Mouse (Mus musculus): ENCODE results near the gene Chid1. TPM values are rescaled to one million over a fixed set of nuclear protein-coding genes. Genes with fewer than 3 reads are reported as not detected.

Gene Chid1
- polyA plus RNA-seq, 1 experiment from 2014 or later: 32.0 TPM

GRCm38 (mm10) chr7:141497600-141497999 lies 42.1 kb downstream of the Chid1 start:
- no peak overlapping the region for H3K4me2 ChIP-seq
- no peak for ATAC-seq
- H3K36me3 ChIP-seq: peaks cover 65% of the 10 kb centered on the region
- peaks cover 9% of the 10 kb centered on the region for H3K4me1 ChIP-seq
- WGBS (ENCODE audit: insufficient replicate concordance): 90% methylated on average over 3 of the region's 3 CpGs
- no peaks in the 10 kb centered on the region for H3K9me3 ChIP-seq (replicated peaks)
- H3K27ac ChIP-seq: no peak overlapping the region
- H3K9ac ChIP-seq: no peak overlapping the region
- H3K4me3 ChIP-seq: no peak overlapping the region
- no peaks in the 10 kb centered on the region for H3K27me3 ChIP-seq (replicated peaks)

- Histone ChIP-seq H3K4me1 (peaks cover 9% of the 10 kb centered on the region), H3K4me2 (no peak overlapping the region), H3K27me3 (replicated peaks) (no peaks in the 10 kb centered on the region), H3K4me3 (no peak overlapping the region), H3K9ac (no peak overlapping the region), H3K27ac (no peak overlapping the region), H3K9me3 (replicated peaks) (no peaks in the 10 kb centered on the region), H3K36me3 (peaks cover 72% of the 10 kb centered on the region)
- 83% methylated on average over 4 of the region's 4 CpGs for WGBS (ENCODE audit: insufficient replicate concordance)
- ATAC-seq: no peak
Measured at GRCm38 (mm10) chr7:141495940-141496339, 43.7 kb downstream of the Chid1 start.

GRCm38 (mm10) chr7:141495379-141495778 lies 44.3 kb downstream of the Chid1 start:
- no peak overlapping the region for H3K9ac ChIP-seq
- H3K4me1 ChIP-seq: peaks cover 11% of the 10 kb centered on the region
- no peaks in the 10 kb centered on the region for H3K27me3 ChIP-seq (replicated peaks)
- H3K4me2 ChIP-seq: no peak overlapping the region
- peaks cover 70% of the 10 kb centered on the region for H3K36me3 ChIP-seq
- 77% methylated on average over 2 of the region's 2 CpGs for WGBS (ENCODE audit: insufficient replicate concordance)
- no peak for ATAC-seq
- H3K27ac ChIP-seq: no peak overlapping the region
- H3K9me3 ChIP-seq (replicated peaks): no peaks in the 10 kb centered on the region
- no peak overlapping the region for H3K4me3 ChIP-seq

GRCm38 (mm10) chr7:141493729-141494128 lies 45.9 kb downstream of the Chid1 start:
- Histone ChIP-seq H3K9ac (no peak overlapping the region), H3K4me1 (peaks cover 11% of the 10 kb centered on the region), H3K27me3 (replicated peaks) (no peaks in the 10 kb centered on the region), H3K36me3 (peaks cover 64% of the 10 kb centered on the region), H3K27ac (no peak overlapping the region), H3K4me2 (no peak overlapping the region), H3K9me3 (replicated peaks) (no peaks in the 10 kb centered on the region), H3K4me3 (no peak overlapping the region)
- 64% methylated on average over 1 of the region's 1 CpGs for WGBS (ENCODE audit: insufficient replicate concordance)
- ATAC-seq: no peak

- Histone ChIP-seq H3K4me1 (peaks cover 11% of the 10 kb centered on the region), H3K27me3 (replicated peaks) (no peaks in the 10 kb centered on the region), H3K36me3 (peaks cover 67% of the 10 kb centered on the region), H3K4me2 (no peak overlapping the region), H3K4me3 (no peak overlapping the region), H3K9ac (no peak overlapping the region), H3K27ac (no peak overlapping the region), H3K9me3 (replicated peaks) (no peaks in the 10 kb centered on the region)
- WGBS (ENCODE audit: insufficient replicate concordance): 88% methylated on average over 5 of the region's 5 CpGs
- no peak for ATAC-seq
Measured at GRCm38 (mm10) chr7:141492738-141493137, 46.9 kb downstream of the Chid1 start.

DNA sequence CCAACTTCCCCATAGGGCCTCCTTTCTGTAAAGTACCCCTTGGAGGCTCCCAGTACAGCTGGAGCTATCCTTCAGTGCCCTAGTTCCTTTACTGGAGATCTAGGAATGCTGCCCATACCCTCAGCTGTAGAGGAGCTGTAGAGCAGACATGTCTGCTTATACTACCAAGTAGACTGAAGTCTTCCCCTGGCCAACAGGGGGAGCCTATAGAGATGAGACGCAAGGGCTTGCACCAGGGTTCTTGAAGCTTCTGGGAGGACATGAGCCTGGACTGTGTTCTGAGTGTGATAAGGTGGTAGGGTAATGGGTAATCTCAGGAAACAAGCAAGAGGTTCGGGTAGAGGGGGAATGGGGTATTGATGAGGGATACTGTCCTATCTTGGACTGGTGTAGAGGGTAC lies 48.5 kb downstream of the Chid1 start:
- H3K4me2 ChIP-seq: no peak overlapping the region
- peak; percentile 74 for ATAC-seq
- H3K36me3 ChIP-seq: peaks cover 69% of the 10 kb centered on the region
- no peaks in the 10 kb centered on the region for H3K27me3 ChIP-seq (replicated peaks)
- H3K27ac ChIP-seq: no peak overlapping the region
- H3K4me1 ChIP-seq: peaks cover 11% of the 10 kb centered on the region
- H3K9me3 ChIP-seq (replicated peaks): no peaks in the 10 kb centered on the region
- 42% methylated on average over 2 of the region's 2 CpGs for WGBS (ENCODE audit: insufficient replicate concordance)
- no peak overlapping the region for H3K4me3 ChIP-seq
- H3K9ac ChIP-seq: no peak overlapping the region

- Histone ChIP-seq H3K36me3 (peaks cover 47% of the 10 kb centered on the region), H3K9ac (no peak overlapping the region), H3K9me3 (replicated peaks) (no peaks in the 10 kb centered on the region), H3K27ac (no peak overlapping the region), H3K27me3 (replicated peaks) (peaks cover 17% of the 10 kb centered on the region), H3K4me3 (no peak overlapping the region), H3K4me1 (peaks cover 20% of the 10 kb centered on the region), H3K4me2 (no peak overlapping the region)
- WGBS (ENCODE audit: insufficient replicate concordance): 76% methylated on average over 7 of the region's 7 CpGs
- no peak for ATAC-seq
Measured at GRCm38 (mm10) chr7:141487141-141487540, 52.5 kb downstream of the Chid1 start.

GRCm38 (mm10) chr7:141486239-141486638 lies 53.4 kb downstream of the Chid1 start:
- Histone ChIP-seq H3K4me1 (peaks cover 23% of the 10 kb centered on the region), H3K9ac (no peak overlapping the region), H3K4me2 (no peak overlapping the region), H3K4me3 (no peak overlapping the region), H3K27me3 (replicated peaks) (peaks cover 26% of the 10 kb centered on the region), H3K36me3 (peaks cover 38% of the 10 kb centered on the region), H3K27ac (no peak overlapping the region), H3K9me3 (replicated peaks) (no peaks in the 10 kb centered on the region)
- ATAC-seq: no peak
- WGBS (ENCODE audit: insufficient replicate concordance): 83% methylated on average over 1 of the region's 1 CpGs

GRCm38 (mm10) chr7:141485606-141486005 lies 54.1 kb downstream of the Chid1 start:
- H3K36me3 ChIP-seq: peaks cover 35% of the 10 kb centered on the region
- H3K9me3 ChIP-seq (replicated peaks): no peaks in the 10 kb centered on the region
- WGBS (ENCODE audit: insufficient replicate concordance): 83% methylated on average over 2 of the region's 2 CpGs
- H3K9ac ChIP-seq: no peak overlapping the region
- ATAC-seq: no peak
- no peak overlapping the region for H3K4me3 ChIP-seq
- H3K4me2 ChIP-seq: no peak overlapping the region
- H3K4me1 ChIP-seq: peaks cover 24% of the 10 kb centered on the region
- peaks cover 31% of the 10 kb centered on the region for H3K27me3 ChIP-seq (replicated peaks)
- no peak overlapping the region for H3K27ac ChIP-seq

- Histone ChIP-seq H3K36me3 (peaks cover 34% of the 10 kb centered on the region), H3K4me1 (peaks cover 28% of the 10 kb centered on the region), H3K27ac (no peak overlapping the region), H3K9ac (no peak overlapping the region), H3K4me3 (no peak overlapping the region), H3K9me3 (replicated peaks) (no peaks in the 10 kb centered on the region), H3K27me3 (replicated peaks) (peaks cover 31% of the 10 kb centered on the region), H3K4me2 (no peak overlapping the region)
- no peak for ATAC-seq
- WGBS (ENCODE audit: insufficient replicate concordance): 78% methylated on average over 2 of the region's 2 CpGs
Measured at GRCm38 (mm10) chr7:141485186-141485585, 54.5 kb downstream of the Chid1 start.

DNA sequence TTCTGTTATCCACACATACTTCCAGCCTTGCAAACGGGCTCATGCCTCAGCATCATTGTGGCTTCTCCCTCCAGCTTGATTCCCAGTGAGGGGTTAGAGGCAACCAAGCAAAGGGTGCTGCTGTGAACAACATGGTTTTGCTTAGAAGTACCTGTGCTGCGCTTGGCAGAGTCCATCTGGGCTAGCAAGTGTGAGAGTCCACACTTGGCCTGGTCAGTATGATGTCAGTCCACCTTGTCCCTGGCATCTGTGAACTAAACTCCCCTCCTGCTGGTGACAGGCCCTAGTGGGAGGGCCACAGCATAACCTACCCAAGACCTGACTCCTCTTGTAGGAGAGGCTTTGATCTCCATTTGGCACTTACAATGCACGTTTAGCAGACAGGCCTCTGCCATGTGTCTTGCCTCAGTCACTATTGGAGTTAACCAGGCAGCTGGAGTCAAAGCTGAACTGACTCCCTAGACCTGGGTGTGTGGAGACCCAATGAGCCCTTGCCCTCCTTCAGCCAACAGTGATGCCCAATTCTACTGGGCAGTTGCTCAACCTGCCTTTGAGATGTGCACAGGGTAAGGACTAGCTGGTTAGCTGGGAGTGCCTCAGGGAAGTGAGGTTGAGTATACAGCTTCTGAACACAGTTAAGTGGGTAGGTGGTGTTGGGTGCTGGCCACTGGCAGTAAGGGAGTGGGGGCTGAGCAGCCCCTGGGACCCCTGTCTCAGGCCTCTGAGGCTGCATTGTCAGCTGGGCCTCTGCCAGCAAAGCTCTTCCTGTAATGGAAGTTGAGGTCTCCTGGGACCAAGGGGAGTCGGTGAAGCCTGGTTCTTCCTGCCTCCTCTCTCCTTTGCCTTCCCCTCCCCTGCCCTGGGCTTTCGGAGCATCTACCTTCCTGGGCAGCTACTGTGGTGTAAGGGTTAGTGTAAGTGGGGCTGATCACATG lies 55.2 kb downstream of the Chid1 start:
- no peak overlapping the region for H3K4me3 ChIP-seq
- peaks cover 28% of the 10 kb centered on the region for H3K36me3 ChIP-seq
- no peak overlapping the region for H3K27ac ChIP-seq
- ATAC-seq: no peak
- H3K4me1 ChIP-seq: peaks cover 30% of the 10 kb centered on the region
- WGBS (ENCODE audit: insufficient replicate concordance): 73% methylated on average over 5 of the region's 5 CpGs
- peaks cover 31% of the 10 kb centered on the region for H3K27me3 ChIP-seq (replicated peaks)
- H3K4me2 ChIP-seq: no peak overlapping the region
- H3K9ac ChIP-seq: no peak overlapping the region
- H3K9me3 ChIP-seq (replicated peaks): no peaks in the 10 kb centered on the region

DNA sequence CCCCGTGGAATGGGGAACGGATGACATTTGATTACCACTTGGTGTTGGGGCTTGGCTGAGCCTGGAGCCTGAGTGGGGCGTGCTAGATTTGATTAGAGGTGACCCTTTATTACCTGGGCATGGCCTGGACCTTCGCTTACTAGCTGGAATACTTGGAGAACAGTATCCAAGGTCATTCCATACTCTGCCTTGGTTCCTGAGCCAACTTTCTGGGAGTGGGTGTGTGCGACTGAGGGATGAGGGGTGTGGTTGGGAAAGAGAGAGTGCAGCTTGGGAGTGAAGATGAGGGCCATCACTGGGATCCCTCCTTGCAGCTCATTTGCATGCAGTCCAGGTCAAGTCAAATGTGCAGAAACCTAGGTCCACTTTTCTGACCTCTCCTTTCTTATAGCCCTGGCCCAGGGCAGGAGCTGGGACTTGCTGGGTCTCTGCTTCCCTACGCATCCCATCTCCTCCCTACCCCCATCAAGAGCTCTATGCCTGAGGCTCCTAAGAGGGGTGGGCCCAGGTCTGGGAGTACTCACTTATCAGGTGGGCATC lies 56.5 kb downstream of the Chid1 start:
- no peak overlapping the region for H3K27ac ChIP-seq
- 73% methylated on average over 6 of the region's 6 CpGs for WGBS (ENCODE audit: insufficient replicate concordance)
- no peak overlapping the region for H3K4me3 ChIP-seq
- no peaks in the 10 kb centered on the region for H3K9me3 ChIP-seq (replicated peaks)
- peaks cover 36% of the 10 kb centered on the region for H3K4me1 ChIP-seq
- peaks cover 31% of the 10 kb centered on the region for H3K27me3 ChIP-seq (replicated peaks)
- no peak overlapping the region for H3K9ac ChIP-seq
- peaks cover 30% of the 10 kb centered on the region for H3K36me3 ChIP-seq
- H3K4me2 ChIP-seq: no peak overlapping the region; the same call in 1 of the 2 replicates
- ATAC-seq: no peak
